Mouse (Mus musculus): ENCODE data around the gene Hoxc12. TPM values are rescaled to one million over a fixed set of nuclear protein-coding genes. Genes with fewer than 3 reads are reported as not detected.

The Hoxc12 gene
- polyA plus RNA-seq (2015; fragmentation: Nextera tagmentation; extraction: Ambion mirVana), result not detected in 2 replicates

GRCm38 (mm10) chr15:102936279-102936972 lies at the start of gene Hoxc12:
Gene Hoxc12 (plus strand): TSS chr15:102936757.
- TF ChIP-seq EP300 (optimal IDR thresholded peaks at IDR 0.05) (no peak), CTCF (IDR thresholded peaks at IDR 0.05; ENCODE audit: low read depth) (no peak)
- ATAC-seq (ENCODE audit: low FRiP score, low TSS enrichment) (no peak), DNase-seq (ENCODE audit: low spot score) (no peak)
- no peak within 1 kb of the TSS; the same call in 1 of the 2 replicates for H3K4me3 ChIP-seq (ENCODE audit: low read depth, low read length)
- H3K27me3 ChIP-seq (ENCODE audit: control insufficient read depth, insufficient read depth, low read length), result peaks cover 70% of the 10 kb centered on the region
- no peaks in the 10 kb centered on the region for H3K9me3 ChIP-seq (ENCODE audit: control insufficient read depth, low read length)
- H3K4me1 ChIP-seq (replicated peaks; ENCODE audit: control insufficient read depth, insufficient read depth), result no peaks in the 10 kb centered on the region
- 3% methylated on average over 31 of the region's 31 CpGs for WGBS
- H3K4me2 ChIP-seq (replicated peaks; ENCODE audit: low read depth), result no peak within 1 kb of the TSS
- no peaks in the 10 kb centered on the region for H3K36me3 ChIP-seq (ENCODE audit: control insufficient read depth, insufficient read depth, low read length)
- H3K27ac ChIP-seq (replicated peaks), result no peak within 1 kb of the TSS
- no peak within 1 kb of the TSS for H3K9ac ChIP-seq (ENCODE audit: low read length)

- TF ChIP-seq CTCF (IDR thresholded peaks at IDR 0.05; ENCODE audit: low read depth) (no peak), EP300 (optimal IDR thresholded peaks at IDR 0.05) (no peak)
- H3K9me3 ChIP-seq (ENCODE audit: control insufficient read depth, low read length), result no peaks in the 10 kb centered on the region
- H3K4me1 ChIP-seq (replicated peaks; ENCODE audit: control insufficient read depth, insufficient read depth), result no peaks in the 10 kb centered on the region
- H3K36me3 ChIP-seq (ENCODE audit: control insufficient read depth, insufficient read depth, low read length), result no peaks in the 10 kb centered on the region
- no peak overlapping the region for H3K4me2 ChIP-seq (replicated peaks; ENCODE audit: low read depth)
- ATAC-seq (ENCODE audit: low FRiP score, low TSS enrichment) (no peak), DNase-seq (ENCODE audit: low spot score) (no peak)
- WGBS, result 81% methylated on average over 6 of the region's 6 CpGs
- no peak overlapping the region for H3K27ac ChIP-seq (replicated peaks)
- H3K9ac ChIP-seq (ENCODE audit: low read length), result no peak overlapping the region
- H3K27me3 ChIP-seq (ENCODE audit: control insufficient read depth, insufficient read depth, low read length), result no peaks in the 10 kb centered on the region
- H3K4me3 ChIP-seq (ENCODE audit: low read depth, low read length), result no peak overlapping the region
Observed at GRCm38 (mm10) chr15:102895115-102895514, 41.4 kb upstream of the Hoxc12 start.

GRCm38 (mm10) chr15:102904946-102905345 lies 31.6 kb upstream of the Hoxc12 start:
- no peak for DNase-seq (ENCODE audit: low spot score)
- Histone ChIP-seq H3K9me3 (ENCODE audit: control insufficient read depth, low read length) (no peaks in the 10 kb centered on the region), H3K4me3 (ENCODE audit: low read depth, low read length) (no peak overlapping the region), H3K4me2 (replicated peaks; ENCODE audit: low read depth) (no peak overlapping the region), H3K36me3 (ENCODE audit: control insufficient read depth, insufficient read depth, low read length) (no peaks in the 10 kb centered on the region), H3K27me3 (ENCODE audit: control insufficient read depth, insufficient read depth, low read length) (peaks cover 3% of the 10 kb centered on the region), H3K9ac (ENCODE audit: low read length) (no peak overlapping the region), H3K4me1 (replicated peaks; ENCODE audit: control insufficient read depth, insufficient read depth) (no peaks in the 10 kb centered on the region), H3K27ac (replicated peaks) (no peak overlapping the region)
- TF ChIP-seq CTCF (IDR thresholded peaks at IDR 0.05; ENCODE audit: low read depth) (no peak), EP300 (optimal IDR thresholded peaks at IDR 0.05) (no peak)
- ATAC-seq (ENCODE audit: low FRiP score, low TSS enrichment), result no peak
- 32% methylated on average over 1 of the region's 1 CpGs for WGBS

- no peak for TF ChIP-seq CTCF (IDR thresholded peaks at IDR 0.05; ENCODE audit: low read depth)
- Histone ChIP-seq H3K9me3 (ENCODE audit: control insufficient read depth, low read length) (no peaks in the 10 kb centered on the region), H3K4me1 (replicated peaks; ENCODE audit: control insufficient read depth, insufficient read depth) (no peaks in the 10 kb centered on the region), H3K4me2 (replicated peaks; ENCODE audit: low read depth) (no peak overlapping the region), H3K4me3 (ENCODE audit: low read depth, low read length) (no peak overlapping the region), H3K27ac (replicated peaks) (no peak overlapping the region), H3K27me3 (ENCODE audit: control insufficient read depth, insufficient read depth, low read length) (peaks cover 15% of the 10 kb centered on the region), H3K36me3 (ENCODE audit: control insufficient read depth, insufficient read depth, low read length) (no peaks in the 10 kb centered on the region), H3K9ac (ENCODE audit: low read length) (no peak overlapping the region)
- no peak for DNase-seq (ENCODE audit: low spot score)
- no peak for ATAC-seq (ENCODE audit: low FRiP score, low TSS enrichment)
- WGBS, result 4% methylated on average over 4 of the region's 4 CpGs
Observed at GRCm38 (mm10) chr15:102909536-102909935, 27.0 kb upstream of the Hoxc12 start.

- WGBS, result 2% methylated on average over 18 of the region's 18 CpGs
- no peak overlapping the region for H3K27ac ChIP-seq (replicated peaks)
- H3K4me3 ChIP-seq (ENCODE audit: low read depth, low read length), result no peak overlapping the region
- no peaks in the 10 kb centered on the region for H3K36me3 ChIP-seq (ENCODE audit: control insufficient read depth, insufficient read depth, low read length)
- no peak overlapping the region for H3K9ac ChIP-seq (ENCODE audit: low read length)
- H3K9me3 ChIP-seq (ENCODE audit: control insufficient read depth, low read length), result no peaks in the 10 kb centered on the region
- TF ChIP-seq CTCF (IDR thresholded peaks at IDR 0.05; ENCODE audit: low read depth) (no peak), EP300 (optimal IDR thresholded peaks at IDR 0.05) (no peak)
- ATAC-seq (ENCODE audit: low FRiP score, low TSS enrichment) (no peak), DNase-seq (ENCODE audit: low spot score) (no peak)
- no peaks in the 10 kb centered on the region for H3K4me1 ChIP-seq (replicated peaks; ENCODE audit: control insufficient read depth, insufficient read depth)
- H3K4me2 ChIP-seq (replicated peaks; ENCODE audit: low read depth), result no peak overlapping the region
- peaks cover 16% of the 10 kb centered on the region for H3K27me3 ChIP-seq (ENCODE audit: control insufficient read depth, insufficient read depth, low read length)
Observed at GRCm38 (mm10) chr15:102910038-102910437, 26.5 kb upstream of the Hoxc12 start.

- no peak for TF ChIP-seq CTCF (IDR thresholded peaks at IDR 0.05; ENCODE audit: low read depth)
- no peak for TF ChIP-seq EP300 (optimal IDR thresholded peaks at IDR 0.05)
- DNase-seq (ENCODE audit: low spot score) (no peak), ATAC-seq (ENCODE audit: low FRiP score, low TSS enrichment) (no peak)
- Histone ChIP-seq H3K36me3 (ENCODE audit: control insufficient read depth, insufficient read depth, low read length) (no peaks in the 10 kb centered on the region), H3K9me3 (ENCODE audit: control insufficient read depth, low read length) (no peaks in the 10 kb centered on the region), H3K4me1 (replicated peaks; ENCODE audit: control insufficient read depth, insufficient read depth) (no peaks in the 10 kb centered on the region), H3K27me3 (ENCODE audit: control insufficient read depth, insufficient read depth, low read length) (peaks cover 16% of the 10 kb centered on the region), H3K27ac (replicated peaks) (no peak overlapping the region), H3K4me3 (ENCODE audit: low read depth, low read length) (no peak overlapping the region), H3K9ac (ENCODE audit: low read length) (no peak overlapping the region), H3K4me2 (replicated peaks; ENCODE audit: low read depth) (no peak overlapping the region)
- 1% methylated on average over 22 of the region's 22 CpGs for WGBS
Observed at GRCm38 (mm10) chr15:102910496-102911095, 26.0 kb upstream of the Hoxc12 start.

Measured in stomach, postnatal 0 days (tissue).